Mouse (Mus musculus) mouse embryonic stem cell (cell line): ENCODE data around the gene Atxn10.
"Not testable (repeated sequence)": the region's sequence is repeated elsewhere in the genome, so short reads cannot be mapped to it uniquely, and the experiment has no call there.

ENCODE experiments used
- in situ Hi-C, 2 experiments: fragments of 300-500 bp; cut with MboI; formaldehyde crosslinking; loops; 1 replicate in 1 of 2; 3 replicates in 1 of 2; pipeline ENCODE4 v1.14.3; 2019 to 2020; ENCODE audit warnings: low sequenced_read_pairs in 2 of 2, low pct_unique_long_range_greater_than_20kb in 1 of 2, mixed read lengths in 1 of 2; ENCODE audit not compliant: unreplicated experiment in 1 of 2

Atxn10 gene

DNA sequence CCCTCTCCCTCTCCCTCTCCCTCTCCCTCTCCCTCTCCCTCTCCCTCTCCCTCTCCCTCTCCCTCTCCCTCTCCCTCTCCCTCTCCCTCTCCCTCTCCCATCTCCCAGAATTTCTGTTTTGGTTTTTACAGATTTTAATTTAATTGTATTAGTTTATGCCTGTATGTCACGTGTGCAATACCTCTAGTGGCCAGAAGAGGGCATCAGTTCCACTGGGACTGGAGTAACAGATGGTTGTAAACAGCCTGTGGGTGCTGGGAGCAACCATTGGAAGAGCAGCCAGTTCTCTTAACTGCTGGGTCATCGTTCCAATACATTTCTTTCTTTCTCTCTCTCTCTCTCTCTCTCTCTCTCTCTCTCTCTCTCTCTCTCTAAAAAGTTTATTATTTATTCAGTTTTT is 7.6 kb upstream of the Atxn10 start:
- in situ Hi-C loops, result loop anchor here in 1 of 2 experiments (10.0 kb wide), 1 partner anchor 256 kb away; the partner anchor contains the start of gene Wnt7b

DNA sequence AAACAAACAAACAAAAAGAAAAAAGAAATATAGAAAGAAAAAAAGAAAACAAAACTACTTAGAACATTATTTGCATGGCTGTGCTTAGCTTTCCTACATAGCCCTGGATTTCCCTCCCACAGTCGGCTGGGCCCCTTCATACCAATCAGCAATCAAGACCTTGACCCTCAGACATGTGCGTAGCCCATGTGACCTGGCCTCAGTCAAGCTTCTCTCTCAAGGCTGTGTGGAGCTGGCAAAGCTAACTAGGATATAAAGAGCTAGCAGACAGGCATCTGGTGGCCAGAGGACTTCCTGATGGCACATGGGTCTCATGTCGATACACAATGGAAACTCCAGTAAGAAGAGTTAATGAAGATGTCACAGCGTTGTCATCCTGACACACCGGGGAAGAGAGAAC is 6.9 kb upstream of the Atxn10 start:
- in situ Hi-C loops, result loop anchor here in 1 of 2 experiments (10.0 kb wide), 1 partner anchor 256 kb away; the partner anchor contains the start of gene Wnt7b

DNA sequence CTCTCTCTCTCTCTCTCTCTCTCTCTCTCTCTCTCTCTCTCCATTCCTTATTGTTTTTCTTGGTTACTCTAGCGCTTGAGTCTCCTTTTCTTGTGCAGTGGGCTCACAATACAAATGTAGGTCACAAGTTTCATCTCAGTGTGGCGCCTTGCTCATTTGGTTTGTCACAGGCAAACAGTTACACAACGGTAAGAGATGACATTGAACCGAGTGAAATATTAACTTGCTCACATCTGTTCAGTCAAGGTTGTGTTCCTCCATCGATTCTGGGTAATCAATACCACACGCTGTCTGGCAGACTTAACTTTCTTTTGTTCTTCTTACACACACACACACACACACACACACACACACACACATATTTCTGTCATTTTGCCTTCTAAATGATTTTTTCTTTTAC is 6.0 kb upstream of the Atxn10 start:
- in situ Hi-C loops, result no loop called here

DNA sequence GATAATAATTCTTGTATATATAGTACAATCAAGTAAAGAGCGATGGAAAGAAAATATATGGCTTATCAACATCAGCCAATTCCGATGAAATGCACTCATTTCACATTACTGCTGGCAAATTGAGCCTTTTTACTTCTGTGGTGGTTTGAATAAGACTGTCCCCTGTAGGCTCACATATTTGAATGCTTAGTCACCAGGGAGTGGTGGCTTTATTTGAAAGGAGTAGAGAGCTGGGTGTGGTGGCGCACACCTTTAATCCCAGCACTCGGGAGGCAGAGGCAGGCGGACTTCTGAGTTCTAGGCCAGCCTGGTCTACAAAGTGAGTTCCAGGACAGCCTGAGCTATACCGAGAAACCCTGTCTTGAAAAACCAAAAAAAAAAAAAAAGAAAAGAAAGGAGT is 2.5 kb upstream of the Atxn10 start:
- in situ Hi-C loops, result not testable (repeated sequence)

DNA sequence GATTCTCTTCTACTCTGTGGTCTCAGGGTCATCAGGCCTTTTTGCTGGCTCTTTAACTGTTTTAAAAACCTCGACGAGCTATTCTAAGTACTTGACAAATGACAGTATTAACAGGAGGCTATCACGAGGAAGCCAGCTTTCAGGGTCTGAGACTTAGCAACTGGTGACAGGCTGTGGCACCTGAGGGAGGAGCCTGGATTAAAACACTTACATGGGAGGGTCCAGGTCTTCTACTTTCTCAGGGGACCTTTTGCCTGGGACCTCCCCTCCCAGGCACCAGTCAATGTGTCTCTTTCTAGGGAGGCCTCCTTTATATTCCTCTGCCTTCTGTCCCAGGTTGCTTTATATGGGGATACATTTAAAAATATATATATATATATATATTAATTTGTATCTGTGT is 1.8 kb upstream of the Atxn10 start:
- in situ Hi-C loops, result no loop called here

DNA sequence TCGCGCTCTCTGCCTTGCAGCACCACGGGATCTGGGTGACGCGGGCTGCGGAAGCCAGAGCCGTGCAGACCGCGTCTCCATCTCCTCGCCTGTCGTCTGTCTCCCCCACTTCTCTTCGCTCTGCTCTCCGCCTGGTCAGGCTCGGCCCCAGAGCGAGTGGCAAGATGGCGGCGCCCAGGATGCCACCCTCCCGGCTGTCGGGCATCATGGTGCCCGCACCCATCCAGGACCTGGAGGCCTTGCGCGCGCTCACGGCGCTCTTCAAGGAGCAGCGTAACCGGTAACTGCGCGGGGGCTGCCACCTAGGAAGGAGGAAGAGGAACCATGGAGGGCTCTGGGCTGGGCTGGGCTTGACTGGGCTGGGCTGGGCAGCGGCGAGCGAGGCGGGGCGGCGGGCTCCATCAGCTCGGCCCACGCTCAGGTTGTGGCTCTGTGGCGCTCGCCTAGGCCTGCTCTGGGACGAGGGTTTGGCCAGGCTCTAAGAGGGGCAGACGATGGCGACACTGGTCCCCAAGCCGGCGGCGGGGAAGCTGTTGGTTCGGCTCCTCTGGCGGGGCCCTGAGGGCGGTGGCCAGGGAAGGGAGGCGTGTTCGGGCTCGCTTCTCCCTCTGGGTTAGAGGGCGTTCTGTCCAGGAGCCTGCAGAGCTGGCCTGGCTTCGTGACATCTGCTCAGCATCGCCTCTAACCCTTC is 401 bp downstream of the Atxn10 start:
- in situ Hi-C loops, result no loop called here

DNA sequence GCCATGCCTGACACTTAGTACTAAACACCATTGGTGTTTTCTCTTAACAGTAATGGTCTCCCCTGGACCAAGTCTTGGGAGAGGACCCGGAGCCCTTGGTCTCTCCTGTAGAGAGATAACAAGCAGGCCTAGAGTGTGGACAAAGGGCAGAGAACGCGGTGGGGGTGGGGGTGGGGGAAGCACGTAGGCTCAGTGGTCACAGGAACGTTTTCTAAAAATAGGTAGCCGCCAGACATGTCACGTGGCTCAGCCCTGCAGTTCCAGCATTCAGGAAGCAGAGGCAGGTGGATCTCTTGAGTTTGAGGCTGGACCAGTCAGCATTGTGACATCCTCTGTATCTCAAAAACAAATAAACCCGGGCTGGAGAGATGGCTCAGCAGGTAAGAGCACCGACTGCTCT is 1.2 kb downstream of the Atxn10 start:
- in situ Hi-C loops, result no loop called here

DNA sequence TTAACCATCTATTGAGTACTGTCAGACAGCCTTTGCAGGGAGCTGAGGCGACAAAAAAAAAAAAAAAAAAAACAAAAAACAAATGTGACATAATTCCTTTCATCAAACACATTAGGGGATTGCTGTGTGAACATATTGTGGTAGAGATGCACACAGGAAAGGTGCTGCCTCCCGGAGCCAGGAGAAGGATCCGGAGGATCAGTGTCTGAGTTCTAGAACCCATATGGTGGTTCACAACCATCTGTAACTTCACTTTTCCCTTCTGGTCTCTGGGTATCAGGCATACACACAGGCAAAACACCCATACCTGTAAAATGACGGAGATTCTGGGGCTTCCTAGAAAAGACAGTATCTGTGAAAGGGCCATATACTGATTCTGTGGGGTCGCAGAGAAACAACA is 1.9 kb downstream of the Atxn10 start:
- in situ Hi-C loops, result no loop called here

DNA sequence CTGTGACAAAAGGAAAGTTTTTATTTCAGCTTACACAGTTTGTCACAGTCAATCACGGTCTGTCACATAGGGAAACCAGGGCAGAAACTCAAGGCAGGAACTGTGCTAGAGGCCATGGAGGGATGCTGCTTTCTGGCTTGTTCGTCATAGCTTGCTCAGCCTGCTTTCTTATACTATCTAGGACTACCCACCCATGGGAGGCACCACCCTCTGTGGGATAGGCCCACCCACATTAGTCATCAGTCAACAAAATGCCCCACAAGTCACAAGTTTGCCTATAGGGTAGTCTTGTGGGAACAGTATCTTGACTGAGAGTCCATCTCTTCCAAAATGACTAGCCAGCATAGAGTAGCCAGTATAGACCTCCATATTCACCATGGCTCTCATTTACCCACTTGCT is 6.2 kb downstream of the Atxn10 start:
- in situ Hi-C loops, result no loop called here

DNA sequence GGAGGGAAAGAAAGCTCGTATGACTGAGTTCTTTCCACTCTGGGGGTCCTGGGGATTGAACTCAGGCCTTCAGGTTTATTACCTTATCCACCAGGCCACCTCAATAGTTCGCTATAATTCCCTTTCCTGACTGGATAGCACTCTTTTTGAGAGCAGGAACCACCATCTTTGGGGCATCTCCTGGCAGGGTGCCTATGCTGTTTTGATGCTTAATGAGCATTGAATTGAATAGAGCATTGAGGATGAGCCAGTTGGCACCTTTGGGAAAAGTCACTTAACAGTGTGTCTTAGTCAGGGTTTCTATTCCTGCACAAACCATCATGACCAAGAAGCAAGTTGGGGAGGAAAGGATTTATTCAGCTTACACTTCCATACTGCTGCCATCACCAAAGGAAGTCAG is 8.6 kb downstream of the Atxn10 start:
- in situ Hi-C loops, result no loop called here

DNA sequence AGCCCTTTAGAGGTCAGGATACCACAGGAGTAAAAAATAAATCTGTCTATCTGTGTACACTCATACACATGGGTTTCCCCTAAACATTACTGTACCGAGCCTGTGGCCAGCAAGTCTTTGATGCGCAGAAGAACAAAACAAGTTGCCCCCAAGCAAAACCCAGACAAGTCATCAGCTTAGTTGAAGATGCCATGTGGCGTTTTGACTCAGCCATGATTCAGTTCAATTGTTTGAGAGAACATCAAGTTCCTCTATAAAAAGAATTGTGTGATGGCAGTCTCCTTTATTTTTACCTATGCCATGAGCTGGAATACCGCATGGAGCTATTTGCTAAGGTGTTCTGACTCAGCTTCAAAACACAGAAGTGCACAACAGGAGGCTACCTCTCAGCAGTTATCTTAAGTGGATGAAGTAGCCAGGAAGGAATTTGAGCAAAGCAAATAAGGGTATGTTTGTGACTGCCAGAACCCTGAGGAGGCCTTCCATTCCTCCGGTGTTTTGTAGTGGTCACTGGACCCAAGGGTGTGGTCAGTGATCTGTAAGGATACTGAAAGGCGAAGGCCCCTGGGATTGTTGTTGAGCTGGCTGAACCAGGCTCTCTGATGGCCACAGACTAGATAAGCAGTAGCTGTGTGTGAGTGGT is 11.1 kb downstream of the Atxn10 start:
- in situ Hi-C loops, result no loop called here

DNA sequence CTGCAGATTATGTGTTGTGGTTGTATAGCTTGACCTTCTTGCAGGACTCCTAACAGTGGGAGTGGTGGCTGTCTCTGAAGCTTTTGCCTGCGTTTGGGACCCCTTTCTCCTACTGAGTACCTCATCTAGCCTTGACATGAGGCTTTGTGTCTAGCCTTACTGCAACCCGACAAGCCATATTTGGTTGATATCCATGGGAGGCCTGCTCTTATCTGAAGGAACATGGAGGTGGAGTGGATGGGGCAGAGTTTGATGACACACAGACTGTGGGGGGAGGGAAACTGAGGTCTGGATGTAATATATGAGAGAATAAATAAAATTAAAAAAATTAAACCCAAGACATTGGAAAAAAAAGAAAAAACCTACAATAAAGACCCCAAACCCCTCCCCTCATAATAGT is 14.1 kb downstream of the Atxn10 start:
- in situ Hi-C loops, result no loop called here

DNA sequence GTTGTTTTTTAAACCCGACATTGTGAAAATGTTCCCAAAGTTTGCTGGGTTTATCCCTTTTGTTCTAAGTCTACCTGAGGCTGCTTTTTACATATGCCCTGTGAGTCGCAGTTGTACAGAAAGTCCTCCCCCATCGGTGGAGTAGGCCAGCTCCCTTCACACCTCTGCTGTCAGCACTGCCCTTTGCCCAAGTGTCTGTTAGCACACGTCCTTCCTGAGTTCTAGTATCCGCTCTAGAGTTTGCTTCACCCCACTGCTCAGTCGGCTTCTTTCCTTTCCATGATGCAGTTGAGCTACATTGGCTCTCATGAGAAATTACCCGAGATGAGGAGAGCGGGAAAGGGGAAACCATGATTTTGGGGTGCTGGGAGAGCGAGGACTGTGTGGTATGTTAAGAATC is 18.0 kb downstream of the Atxn10 start:
- in situ Hi-C loops, result no loop called here

DNA sequence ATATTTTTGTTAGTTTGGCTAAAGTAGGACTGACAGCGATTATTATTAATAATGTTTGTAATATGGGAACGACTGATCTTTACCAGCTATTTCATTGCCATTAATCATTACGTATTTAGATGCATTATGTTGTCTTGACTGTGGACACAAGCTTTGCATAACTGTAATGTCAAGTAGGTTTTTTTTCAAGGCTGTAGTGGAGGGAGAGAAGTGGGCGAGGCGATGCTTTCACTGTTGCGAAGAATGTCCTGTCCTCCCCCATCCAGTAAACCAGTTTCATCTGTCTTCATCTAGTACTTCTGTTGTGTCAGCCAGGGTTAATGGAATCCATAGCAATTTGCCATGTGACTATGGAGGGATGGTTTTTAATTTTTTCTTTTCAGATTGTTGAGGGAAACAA is 20.1 kb downstream of the Atxn10 start:
- in situ Hi-C loops, result no loop called here

DNA sequence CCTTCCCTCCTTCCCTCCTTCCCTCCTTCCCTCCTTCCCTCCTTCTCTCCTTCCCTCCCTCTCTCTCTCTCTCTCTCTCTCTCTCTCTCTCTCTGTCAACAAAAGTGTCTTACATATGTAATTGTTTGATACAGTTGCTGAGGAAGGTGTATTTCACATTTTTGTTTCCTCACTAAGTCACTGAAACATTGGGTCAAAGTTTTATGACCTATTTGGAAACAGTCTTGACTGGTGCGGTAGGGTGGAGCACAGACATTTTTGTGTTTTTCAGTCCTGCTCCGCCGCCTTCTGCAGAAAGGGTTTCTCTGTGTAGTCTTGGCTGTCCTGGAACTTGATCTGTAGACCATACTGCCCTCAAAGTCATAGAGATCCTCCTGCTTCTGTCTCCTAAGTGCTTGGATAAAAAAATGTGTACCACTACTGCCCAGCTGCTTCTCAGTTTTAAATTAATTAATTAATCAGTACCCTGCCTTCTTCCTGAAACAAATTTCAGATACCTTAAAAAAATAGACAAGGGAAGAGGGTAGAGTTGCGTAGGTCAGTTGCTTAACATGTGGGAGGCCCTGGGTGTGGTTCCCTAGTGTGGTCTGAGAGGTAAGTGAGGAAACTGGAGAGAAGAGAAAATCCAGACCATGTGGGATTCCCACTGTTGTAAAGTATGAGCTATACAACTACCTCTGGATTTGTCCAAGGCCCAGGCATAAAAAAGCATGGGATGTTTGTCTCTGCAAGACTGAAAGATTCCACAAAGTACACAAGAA is 21.6 kb downstream of the Atxn10 start:
- in situ Hi-C loops, result no loop called here

DNA sequence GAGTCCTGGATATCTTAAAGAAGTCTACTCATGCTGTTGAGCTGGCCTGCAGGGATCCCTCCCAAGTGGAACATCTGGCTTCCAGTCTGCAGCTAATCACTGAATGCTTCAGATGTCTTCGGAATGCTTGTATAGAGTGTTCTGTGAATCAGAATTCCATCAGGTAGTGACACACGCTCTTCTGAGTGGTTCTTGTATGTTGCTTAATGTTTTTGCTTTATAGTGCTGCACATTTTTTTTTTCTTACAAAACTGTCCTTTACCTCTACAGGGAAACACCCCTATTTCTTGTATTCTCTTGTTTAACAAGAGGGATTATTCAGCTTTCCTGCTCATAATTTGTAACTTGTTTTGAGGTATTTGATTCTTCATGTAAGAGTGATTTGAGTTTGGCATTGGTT is 23.4 kb downstream of the Atxn10 start:
- in situ Hi-C loops, result no loop called here

DNA sequence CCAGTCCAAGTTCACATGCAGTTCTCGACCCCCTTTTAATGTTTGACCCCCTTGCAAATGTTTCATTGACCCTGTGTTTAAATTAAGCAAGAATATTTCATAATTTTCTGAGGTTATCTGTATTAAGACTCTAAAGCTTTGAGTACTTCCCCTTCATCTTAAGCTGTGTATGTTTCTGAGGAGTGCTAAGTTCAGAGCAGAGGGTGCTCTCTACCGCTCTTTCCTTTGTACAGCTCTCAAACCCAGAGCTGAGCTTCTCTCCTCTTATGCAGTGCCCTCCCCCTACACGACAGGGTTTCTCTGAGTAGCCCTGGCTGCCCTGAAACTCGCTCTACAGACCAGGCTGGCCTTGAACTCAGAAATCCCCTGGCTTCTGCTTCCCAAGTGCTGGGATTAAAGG is 23.9 kb downstream of the Atxn10 start:
- in situ Hi-C loops, result no loop called here

DNA sequence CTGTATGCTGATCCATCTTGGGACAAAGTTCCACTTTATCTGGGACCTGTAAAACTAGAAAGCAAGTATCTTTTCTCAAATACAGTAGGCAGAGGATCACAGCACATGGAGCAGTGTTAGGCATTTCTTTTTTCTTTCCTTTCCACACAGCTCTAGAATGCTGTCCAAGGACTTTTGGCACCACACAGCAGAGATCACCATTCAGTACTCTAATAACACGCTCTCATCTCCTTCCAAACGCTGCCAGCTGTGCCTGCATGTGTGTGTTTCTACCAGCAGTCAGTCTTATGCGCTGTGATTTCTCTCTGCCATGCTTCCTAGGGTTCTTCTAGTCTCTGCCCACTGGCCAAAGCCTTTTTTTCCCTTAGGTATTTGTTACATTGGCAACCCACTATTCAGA is 28.3 kb downstream of the Atxn10 start:
- in situ Hi-C loops, result no loop called here

DNA sequence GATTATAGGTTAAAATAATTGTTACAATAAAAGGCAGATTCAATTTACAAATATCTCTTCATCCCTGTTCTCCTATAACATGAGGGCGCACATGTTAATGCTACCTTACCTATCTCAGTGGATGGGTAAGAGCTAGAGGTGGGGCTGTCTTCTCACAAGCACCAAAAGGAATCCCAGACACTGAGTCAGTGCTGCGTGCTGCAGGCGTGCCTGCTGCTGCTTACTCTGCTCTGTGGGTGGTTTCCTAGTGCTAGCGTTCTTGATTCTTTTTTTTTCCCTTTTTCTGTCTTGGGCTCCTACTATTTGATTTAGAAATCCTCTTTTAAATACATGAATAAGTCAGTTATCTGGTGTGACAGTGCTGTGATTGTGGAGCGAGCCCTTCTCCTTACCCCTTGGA is 30.9 kb downstream of the Atxn10 start:
- in situ Hi-C loops, result no loop called here

DNA sequence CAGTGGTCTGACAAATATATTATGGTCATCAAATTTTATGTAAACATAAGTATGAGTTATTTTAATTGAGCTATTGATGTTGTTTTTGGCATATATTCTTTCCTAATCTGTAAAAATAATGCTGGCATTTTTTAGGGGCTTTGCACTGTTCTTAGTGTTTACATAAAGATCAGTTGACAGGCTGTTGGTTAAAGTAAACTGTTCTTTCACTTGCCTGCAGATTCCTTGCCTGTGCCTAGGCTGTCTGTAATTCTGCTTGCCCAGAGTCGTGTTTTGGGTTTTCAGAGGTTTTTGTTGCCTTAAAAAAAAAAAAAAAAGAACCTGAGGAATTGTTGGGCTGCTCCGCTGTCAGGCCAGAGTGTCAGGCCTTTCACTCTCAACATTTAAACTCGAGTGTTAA is 33.7 kb downstream of the Atxn10 start:
- in situ Hi-C loops, result no loop called here
